Mouse (Mus musculus) brain, embryonic 14.5 days (tissue): ENCODE measurements around the gene 2210017I01Rik.

Experiments
- CTCF ChIP-seq: fragments of 200-500 bp; IDR thresholded peaks from 2 replicates; pipeline ENCODE4 v1.5.1; 2012; ENCODE audit warnings: inconsistent platforms, mild to moderate bottlenecking, moderate library complexity, borderline replicate concordance; ENCODE audit not compliant: insufficient read depth, insufficient read length; ENCODE audit errors: extremely low read depth
- POLR2A ChIP-seq: fragments of 200-500 bp; IDR thresholded peaks from 2 replicates; pipeline ENCODE4 v1.6.1; 2012; ENCODE audit warnings: mild to moderate bottlenecking, inconsistent platforms, borderline replicate concordance; ENCODE audit not compliant: poor library complexity, insufficient read depth, insufficient read length, severe bottlenecking; ENCODE audit errors: extremely low read depth

GRCm38 (mm10) chr3:92602169-92602568, 5.1 kb downstream of the 2210017I01Rik start:
- no peak for TF ChIP-seq CTCF
- TF ChIP-seq POLR2A: no peak
